Mouse (Mus musculus) cerebellum, adult 2 months (tissue): ENCODE measurements around the gene Fam19a2. TPM values are rescaled to one million over a fixed set of nuclear protein-coding genes. Genes with fewer than 3 reads are reported as not detected.

ENCODE experiments used
- DNase-seq, 2 experiments: peaks; one replicate each; pipeline ENCODE4 v3.0.0; 2021
- H3K27ac ChIP-seq: fragments of 200-500 bp; 2 replicates; pipeline ENCODE4 v1.5.1; 2012; ENCODE audit warnings: low read length, control low read depth, inconsistent platforms; ENCODE audit not compliant: insufficient read depth
- H3K27me3 ChIP-seq: fragments of 200-500 bp; 2 replicates; pipeline ENCODE4 v1.6.1; 2012; ENCODE audit warnings: inconsistent platforms, mild to moderate bottlenecking, low read length, moderate library complexity; ENCODE audit not compliant: control insufficient read depth, insufficient read depth
- H3K4me1 ChIP-seq: fragments of 200-500 bp; 2 replicates; pipeline ENCODE4 v1.6.1; 2011; ENCODE audit warnings: low read length; ENCODE audit not compliant: control insufficient read depth, insufficient read depth
- H3K4me3 ChIP-seq: fragments of 200-500 bp; replicated peaks from 2 replicates; pipeline ENCODE3; 2011; ENCODE audit warnings: mild to moderate bottlenecking, low read depth, low read length, control low read depth; ENCODE audit not compliant: insufficient read depth
- CTCF ChIP-seq: fragments of 200-500 bp; IDR thresholded peaks from 2 replicates; pipeline ENCODE4 v1.5.1; 2011; ENCODE audit warnings: low read depth, mild to moderate bottlenecking, control low read depth, low read length, moderate library complexity, borderline replicate concordance; ENCODE audit not compliant: insufficient read depth
- POLR2A ChIP-seq: fragments of 200-500 bp; IDR thresholded peaks from 2 replicates; pipeline ENCODE4 v1.6.1; 2011; ENCODE audit warnings: low read length, control low read depth, borderline replicate concordance; ENCODE audit not compliant: insufficient read depth
- WGBS: fragments of 180-500 bp; shearing (Covaris S2); methylation state at CpG from one replicate; pipeline ENCODE4 v1.1.7; 2018; 5-methylcytosine and 5-hydroxymethylcytosine counted together
- polyA plus RNA-seq: library from polyadenylated mRNA; depleted of rRNA; stranded (reverse); fragments of >200 nt; gene quantifications from 2 replicates; pipeline ENCODE4 v1.2.3, GENCODE M21; 2012

Fam19a2 gene
- polyA plus RNA-seq, 1 experiment, result 8.5 TPM

- Histone ChIP-seq H3K27ac (no peak overlapping the region), H3K4me3 (no peak overlapping the region), H3K27me3 (no peaks in the 10 kb centered on the region), H3K4me1 (no peaks in the 10 kb centered on the region)
- no peak for DNase-seq
- TF ChIP-seq POLR2A, result no peak
- TF ChIP-seq CTCF, result no peak
- WGBS, result 77% methylated on average over 6 of the region's 6 CpGs
Measured at GRCm38 (mm10) chr10:123357010-123357409, 93.2 kb downstream of the Fam19a2 start.

DNA sequence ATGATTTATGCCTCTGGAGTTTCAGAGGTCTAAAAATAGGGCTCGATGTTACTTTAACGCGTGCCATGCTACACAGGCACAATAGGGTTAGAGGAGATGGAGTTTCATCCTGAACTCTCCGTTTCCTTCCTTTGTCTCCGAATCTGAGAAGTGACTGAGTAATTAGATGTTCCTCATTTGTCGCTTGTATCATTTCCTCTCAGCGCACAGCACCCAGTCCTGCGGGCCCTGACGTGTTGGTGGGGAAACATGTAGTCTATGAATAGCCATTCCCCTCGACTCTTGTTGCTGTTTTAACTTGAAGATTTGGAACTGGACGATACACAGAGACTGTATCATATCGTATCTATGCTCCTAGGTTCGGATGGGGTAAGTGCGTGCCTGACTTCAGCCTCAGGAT, 96.7 kb downstream of the Fam19a2 start:
- TF ChIP-seq CTCF, result no peak
- no peak for TF ChIP-seq POLR2A
- Histone ChIP-seq H3K27me3 (no peaks in the 10 kb centered on the region), H3K4me1 (no peaks in the 10 kb centered on the region), H3K27ac (no peak overlapping the region), H3K4me3 (no peak overlapping the region)
- WGBS, result 84% methylated on average over 14 of the region's 14 CpGs
- DNase-seq, result no peak

- no peaks in the 10 kb centered on the region for H3K27me3 ChIP-seq
- TF ChIP-seq CTCF (no peak), POLR2A (no peak)
- H3K4me3 ChIP-seq, result no peak overlapping the region
- H3K4me1 ChIP-seq, result no peaks in the 10 kb centered on the region
- WGBS, result 37% methylated on average over 4 of the region's 4 CpGs
- no peak for DNase-seq
- H3K27ac ChIP-seq, result no peak overlapping the region
Measured at GRCm38 (mm10) chr10:123364628-123365027, 100.8 kb downstream of the Fam19a2 start.

DNA sequence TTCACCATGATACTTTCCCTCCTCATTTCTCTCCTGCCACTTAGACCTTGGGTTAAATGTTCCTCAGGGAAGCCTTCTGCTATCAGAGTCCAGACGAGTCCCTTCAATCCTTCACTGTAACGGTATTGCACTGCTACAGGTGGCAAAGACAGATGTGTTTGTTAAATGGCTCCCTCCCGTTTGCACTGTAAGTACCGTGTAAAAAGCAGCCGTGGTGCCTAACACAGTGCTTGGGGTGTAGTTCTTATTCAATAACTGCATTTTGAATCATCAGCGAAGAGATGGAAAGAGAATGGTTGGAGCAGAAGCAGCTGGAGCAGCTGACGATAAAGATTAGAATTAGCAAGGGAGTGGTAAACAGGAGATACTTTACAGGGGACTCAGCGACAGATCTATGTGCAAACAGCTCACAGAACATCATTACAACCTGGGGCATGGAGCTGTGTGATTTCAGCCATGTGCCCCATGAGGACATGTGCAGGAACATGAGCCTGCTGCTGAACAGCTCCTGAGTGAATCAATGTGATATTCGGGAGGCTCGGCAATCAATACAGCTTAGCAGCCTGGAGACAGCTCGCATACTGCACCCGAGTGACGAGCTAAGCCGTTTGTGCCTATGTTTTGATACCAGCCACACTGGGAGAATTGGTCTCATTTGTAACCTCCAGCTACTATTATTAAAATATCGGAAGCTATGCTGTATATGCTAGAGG, 103.5 kb downstream of the Fam19a2 start:
- no peaks in the 10 kb centered on the region for H3K27me3 ChIP-seq
- no peaks in the 10 kb centered on the region for H3K4me1 ChIP-seq
- 87% methylated on average over 15 of the region's 15 CpGs for WGBS
- no peak for DNase-seq
- no peak overlapping the region for H3K27ac ChIP-seq
- no peak for TF ChIP-seq POLR2A
- TF ChIP-seq CTCF, result no peak
- H3K4me3 ChIP-seq, result no peak overlapping the region

GRCm38 (mm10) chr10:123383277-123383676, 119.5 kb downstream of the Fam19a2 start:
- Histone ChIP-seq H3K27ac (no peak overlapping the region), H3K4me3 (no peak overlapping the region), H3K27me3 (no peaks in the 10 kb centered on the region), H3K4me1 (no peaks in the 10 kb centered on the region)
- no peak for DNase-seq
- 51% methylated on average over 2 of the region's 2 CpGs for WGBS
- TF ChIP-seq POLR2A (no peak), CTCF (no peak)

GRCm38 (mm10) chr10:123385641-123386040, 121.8 kb downstream of the Fam19a2 start:
- H3K27ac ChIP-seq, result no peak overlapping the region
- WGBS, result 81% methylated on average over 6 of the region's 6 CpGs
- H3K27me3 ChIP-seq, result no peaks in the 10 kb centered on the region
- no peak for TF ChIP-seq POLR2A
- TF ChIP-seq CTCF, result no peak
- H3K4me1 ChIP-seq, result no peaks in the 10 kb centered on the region
- no peak for DNase-seq
- no peak overlapping the region for H3K4me3 ChIP-seq

GRCm38 (mm10) chr10:123395429-123395828, 131.6 kb downstream of the Fam19a2 start:
- H3K4me3 ChIP-seq, result no peak overlapping the region
- 74% methylated on average over 9 of the region's 9 CpGs for WGBS
- no peaks in the 10 kb centered on the region for H3K27me3 ChIP-seq
- H3K27ac ChIP-seq, result no peak overlapping the region
- no peaks in the 10 kb centered on the region for H3K4me1 ChIP-seq
- TF ChIP-seq CTCF (no peak), POLR2A (no peak)
- DNase-seq, result no peak

- TF ChIP-seq POLR2A (no peak), CTCF (no peak)
- Histone ChIP-seq H3K27ac (no peak overlapping the region), H3K4me3 (no peak overlapping the region), H3K27me3 (no peaks in the 10 kb centered on the region), H3K4me1 (no peaks in the 10 kb centered on the region)
- DNase-seq, result no peak
- WGBS, result 53% methylated on average over 6 of the region's 6 CpGs
Measured at GRCm38 (mm10) chr10:123398136-123398535, 134.3 kb downstream of the Fam19a2 start.
